Mouse (Mus musculus) small intestine, adult 2 months (tissue): ENCODE results near the gene Syt2. TPM values are rescaled to one million over a fixed set of nuclear protein-coding genes. Genes with fewer than 3 reads are reported as not detected.
A peak's percentile ranks its signal among the peaks of the same experiment; 100 is the strongest.

Experiments
- H3K27ac ChIP-seq: fragments of 200-500 bp; 2 replicates; pipeline ENCODE4 v1.5.1; 2012; ENCODE audit warnings: low read depth, low read length, control low read depth, inconsistent platforms; ENCODE audit not compliant: insufficient read depth
- H3K27me3 ChIP-seq: fragments of 200-500 bp; 2 replicates; pipeline ENCODE4 v1.6.1; 2012; ENCODE audit warnings: mild to moderate bottlenecking, moderate library complexity, low read length, inconsistent platforms; ENCODE audit not compliant: control insufficient read depth, insufficient read depth
- H3K36me3 ChIP-seq: fragments of 200-500 bp; 2 replicates; pipeline ENCODE4 v1.6.1; 2012; ENCODE audit warnings: mild to moderate bottlenecking, low read length, control low read depth, inconsistent platforms; ENCODE audit not compliant: control insufficient read depth, insufficient read depth
- H3K4me1 ChIP-seq: fragments of 200-500 bp; 2 replicates; pipeline ENCODE4 v1.6.1; 2012; ENCODE audit warnings: low read length, inconsistent platforms, mixed read lengths; ENCODE audit not compliant: control insufficient read depth, insufficient read depth, insufficient read length
- H3K4me3 ChIP-seq: fragments of 200-500 bp; 2 replicates; pipeline ENCODE4 v1.5.1; 2012; ENCODE audit warnings: low read depth, mild to moderate bottlenecking, control low read depth, inconsistent platforms, low read length, moderate library complexity
- CTCF ChIP-seq: fragments of 200-500 bp; IDR thresholded peaks from 2 replicates; pipeline ENCODE4 v1.5.1; 2012; ENCODE audit warnings: low read depth, mild to moderate bottlenecking, control low read depth, inconsistent platforms, low read length, moderate library complexity, mixed read lengths; ENCODE audit not compliant: insufficient replicate concordance, insufficient read length; ENCODE audit errors: extremely low read depth
- POLR2A ChIP-seq: fragments of 200-500 bp; IDR thresholded peaks from 2 replicates; pipeline ENCODE4 v1.6.1; 2012; ENCODE audit warnings: low read depth, mild to moderate bottlenecking, control low read depth, inconsistent platforms, low read length, moderate library complexity
- whole genome bisulfite sequencing: fragments of 180-500 bp; shearing (Covaris S2); methylation state at CpG from one replicate; pipeline ENCODE4 v1.1.7; 2018; 5-methylcytosine and 5-hydroxymethylcytosine counted together
- polyA plus RNA-seq: library from polyadenylated mRNA; depleted of rRNA; stranded (reverse); fragments of >200 nt; gene quantifications from 2 replicates; pipeline ENCODE4 v1.2.3, GENCODE M21; 2012

The Syt2 gene
- polyA plus RNA-seq, 1 experiment = 1.2 TPM

DNA sequence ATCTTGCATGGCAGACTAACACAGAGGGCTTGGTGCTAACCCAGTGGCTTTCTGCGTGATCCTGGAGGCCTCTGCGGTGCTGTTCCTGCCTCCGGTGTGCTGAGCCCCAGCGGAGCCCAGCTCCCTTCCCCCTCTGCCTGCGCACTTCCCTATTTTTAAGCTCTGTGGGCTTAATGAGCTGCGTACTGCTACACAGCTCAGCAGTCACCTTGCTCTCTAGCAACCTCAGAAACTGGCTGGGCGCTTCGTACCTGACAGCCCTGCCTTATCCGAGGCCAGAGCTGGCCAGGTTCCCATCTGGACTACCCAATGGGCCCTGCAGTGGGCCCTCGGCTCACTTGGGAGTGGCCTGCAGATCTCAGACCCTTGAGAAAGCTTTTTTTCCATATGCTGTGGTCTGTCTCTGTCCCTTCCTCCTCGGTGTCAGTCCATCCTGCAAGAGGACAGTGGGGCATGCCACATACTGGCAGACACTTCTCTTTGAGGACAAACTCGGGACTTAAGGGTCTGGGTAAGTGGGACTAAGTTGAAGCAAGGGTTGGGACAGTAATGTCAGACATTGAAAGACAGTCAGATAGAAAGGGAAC is 73.3 kb downstream of the Syt2 start:
- H3K27me3 ChIP-seq = no peaks in the 10 kb centered on the region
- no peaks in the 10 kb centered on the region for H3K36me3 ChIP-seq
- no peaks in the 10 kb centered on the region for H3K4me1 ChIP-seq
- no peak for TF ChIP-seq CTCF
- TF ChIP-seq POLR2A = no peak
- no peak overlapping the region for H3K27ac ChIP-seq
- 79% methylated on average over 12 of the region's 12 CpGs for WGBS
- no peak overlapping the region for H3K4me3 ChIP-seq

DNA sequence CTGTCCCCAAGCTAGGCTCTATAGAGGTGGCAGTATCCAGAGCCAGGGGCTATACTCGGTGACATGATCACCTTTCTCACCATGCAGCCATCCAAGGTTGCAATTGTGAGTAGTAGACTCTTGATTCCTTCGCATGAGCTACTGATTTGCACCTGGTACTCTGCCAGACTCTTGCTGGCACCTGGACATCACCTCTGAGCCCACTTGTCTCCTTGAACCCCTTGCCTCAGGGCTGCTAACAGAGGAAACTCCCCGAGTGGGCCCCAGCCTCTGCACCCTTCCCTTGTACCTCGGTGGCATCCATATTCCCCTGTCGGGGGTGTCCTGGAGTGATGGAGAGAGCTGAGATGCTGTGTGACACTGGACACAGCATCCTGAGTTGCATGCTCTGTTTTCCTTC is 75.0 kb downstream of the Syt2 start:
- Histone ChIP-seq H3K27me3 (no peaks in the 10 kb centered on the region), H3K4me3 (no peak overlapping the region), H3K27ac (no peak overlapping the region), H3K36me3 (no peaks in the 10 kb centered on the region), H3K4me1 (no peaks in the 10 kb centered on the region)
- WGBS = 71% methylated on average over 5 of the region's 5 CpGs
- TF ChIP-seq CTCF = no peak
- TF ChIP-seq POLR2A = no peak

DNA sequence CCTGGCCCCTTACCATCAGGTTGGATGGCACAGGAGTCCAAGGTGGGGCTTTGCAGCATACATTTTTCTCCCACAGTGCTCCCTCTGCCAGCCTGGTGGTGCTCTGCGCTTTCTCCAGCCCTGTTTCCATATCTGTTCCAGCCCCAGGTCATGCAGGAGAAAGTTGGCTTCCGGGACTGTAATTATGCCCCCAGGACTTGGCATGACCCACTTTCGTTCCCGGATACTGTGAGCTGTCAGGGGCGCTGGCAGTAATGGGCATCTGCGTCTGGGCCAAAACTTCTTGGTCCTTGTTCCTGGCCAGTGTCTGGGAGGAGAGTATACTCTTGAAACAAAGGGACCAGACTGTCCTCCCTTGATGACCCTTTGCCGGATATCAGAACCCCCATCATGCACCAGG is 76.4 kb downstream of the Syt2 start:
- Histone ChIP-seq H3K4me3 (no peak overlapping the region), H3K27ac (no peak overlapping the region), H3K27me3 (no peaks in the 10 kb centered on the region), H3K36me3 (no peaks in the 10 kb centered on the region), H3K4me1 (peaks cover 4% of the 10 kb centered on the region)
- no peak for TF ChIP-seq CTCF
- no peak for TF ChIP-seq POLR2A
- WGBS = 85% methylated on average over 7 of the region's 7 CpGs

DNA sequence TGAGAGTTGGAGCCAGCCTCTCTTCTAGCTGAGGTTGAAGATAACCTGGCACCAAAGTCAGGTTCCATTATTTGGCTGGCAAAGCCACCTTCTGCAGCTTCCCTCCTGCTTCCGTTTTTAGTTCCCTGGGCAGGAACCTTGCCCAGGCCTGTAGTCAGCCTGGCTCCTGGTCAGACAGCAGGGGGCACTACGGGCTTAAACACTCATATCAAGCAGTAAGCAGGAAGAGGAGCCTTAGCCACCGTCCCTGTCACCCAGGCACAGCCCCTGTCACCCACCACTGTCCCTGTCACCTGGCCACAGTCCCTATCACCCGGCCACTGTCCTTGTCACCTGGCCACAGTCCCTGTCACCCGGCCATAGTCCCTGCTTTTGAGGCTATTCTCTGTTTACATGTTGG is 78.8 kb downstream of the Syt2 start:
- Histone ChIP-seq H3K36me3 (no peaks in the 10 kb centered on the region), H3K4me1 (peaks cover 4% of the 10 kb centered on the region), H3K27me3 (no peaks in the 10 kb centered on the region), H3K27ac (no peak overlapping the region), H3K4me3 (no peak overlapping the region)
- TF ChIP-seq POLR2A (no peak), CTCF (peak; percentile 33; the same call in 1 of the 2 replicates)
- 36% methylated on average over 5 of the region's 5 CpGs for WGBS

DNA sequence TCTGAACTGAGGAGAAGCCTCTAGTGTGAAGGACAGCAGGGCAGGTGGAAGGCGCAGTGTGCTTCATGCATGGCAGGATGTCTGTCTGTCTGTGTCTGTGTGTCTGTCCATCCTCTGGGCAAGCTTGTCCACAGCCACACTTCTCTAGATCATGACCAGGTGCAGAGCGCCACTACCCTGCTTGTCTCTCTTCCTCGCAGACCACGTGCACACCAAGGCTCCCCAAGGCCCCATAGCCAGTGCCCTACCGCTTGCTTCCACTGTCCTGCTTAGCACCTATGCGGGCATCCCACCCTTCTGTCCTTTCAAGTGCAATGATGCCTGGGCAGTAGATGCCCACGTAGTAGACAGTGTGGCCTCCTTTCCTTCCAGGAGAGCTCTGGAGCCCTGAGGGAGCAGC is 80.0 kb downstream of the Syt2 start:
- H3K4me1 ChIP-seq = peaks cover 4% of the 10 kb centered on the region
- no peaks in the 10 kb centered on the region for H3K27me3 ChIP-seq
- WGBS = 95% methylated on average over 7 of the region's 7 CpGs
- TF ChIP-seq CTCF (no peak), POLR2A (no peak)
- no peaks in the 10 kb centered on the region for H3K36me3 ChIP-seq
- no peak overlapping the region for H3K27ac ChIP-seq
- H3K4me3 ChIP-seq = no peak overlapping the region

DNA sequence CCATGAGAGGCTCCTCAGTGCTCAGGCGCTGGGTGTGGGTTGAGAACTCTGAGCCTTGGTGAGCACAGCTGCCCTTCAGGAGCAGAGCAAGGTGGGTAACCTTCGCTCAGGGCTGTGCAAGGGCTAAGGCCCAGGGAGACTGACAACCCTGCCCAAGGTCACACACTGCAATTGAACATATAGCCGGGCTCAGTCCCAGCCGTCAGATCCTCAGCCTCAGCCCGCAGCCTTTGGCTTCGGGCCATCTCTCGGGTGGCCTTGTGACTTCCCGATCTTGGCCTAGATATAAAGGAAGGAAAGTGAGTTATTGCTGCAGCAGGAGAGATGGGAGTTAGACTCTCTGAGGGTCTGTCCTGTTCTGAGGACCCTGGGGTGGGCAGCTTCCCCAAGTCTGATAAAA is 80.8 kb downstream of the Syt2 start:
- H3K4me3 ChIP-seq = no peak overlapping the region
- no peak overlapping the region for H3K27ac ChIP-seq
- WGBS = 15% methylated on average over 8 of the region's 8 CpGs
- H3K36me3 ChIP-seq = no peaks in the 10 kb centered on the region
- no peaks in the 10 kb centered on the region for H3K27me3 ChIP-seq
- no peak for TF ChIP-seq POLR2A
- peaks cover 4% of the 10 kb centered on the region for H3K4me1 ChIP-seq

DNA sequence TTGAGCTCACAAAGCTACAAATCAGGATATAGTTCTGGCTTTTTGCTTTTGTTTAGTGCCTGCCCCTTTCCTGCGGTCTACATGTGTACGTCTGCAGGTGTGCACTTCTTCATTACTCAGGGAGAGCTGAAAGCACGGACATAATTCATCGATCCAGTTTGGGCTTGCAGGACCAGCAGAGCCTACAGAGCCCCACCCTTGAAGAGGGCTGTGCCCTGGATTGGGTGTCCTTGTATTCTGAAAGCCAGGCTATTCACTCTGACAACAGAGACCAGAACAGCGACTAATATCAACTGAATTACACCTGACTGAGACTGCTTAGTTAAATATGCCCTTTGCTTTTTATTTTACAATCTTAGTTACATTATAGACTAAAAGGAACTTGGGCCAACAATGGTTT is 87.2 kb downstream of the Syt2 start:
- Histone ChIP-seq H3K4me3 (no peak overlapping the region), H3K36me3 (no peaks in the 10 kb centered on the region), H3K27me3 (no peaks in the 10 kb centered on the region), H3K4me1 (no peaks in the 10 kb centered on the region), H3K27ac (no peak overlapping the region)
- 26% methylated on average over 5 of the region's 5 CpGs for WGBS
- no peak for TF ChIP-seq CTCF
- no peak for TF ChIP-seq POLR2A

DNA sequence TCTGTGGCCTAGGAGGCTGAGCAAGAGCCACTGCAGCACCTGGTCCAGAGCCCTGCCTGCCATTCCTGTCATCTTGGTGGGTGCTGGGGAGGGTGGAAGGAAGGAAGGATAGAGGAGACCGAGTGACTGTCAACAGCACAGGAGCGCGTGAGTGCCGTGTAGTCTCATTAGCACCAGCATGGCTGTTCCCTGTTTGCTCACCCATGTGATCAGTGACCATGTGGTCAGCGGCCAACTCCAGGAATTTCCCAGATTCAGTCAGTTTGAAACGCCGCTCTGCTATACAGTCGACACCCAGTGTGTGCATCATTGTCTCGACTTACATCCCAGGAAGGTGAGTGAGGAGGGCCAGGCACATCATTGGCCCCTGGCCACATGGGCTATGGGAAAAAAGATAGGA is 91.0 kb downstream of the Syt2 start:
- WGBS = 70% methylated on average over 9 of the region's 9 CpGs
- peaks cover 7% of the 10 kb centered on the region for H3K4me1 ChIP-seq
- no peak overlapping the region for H3K27ac ChIP-seq

More for the DNA sequence above, 91.0 kb downstream of the Syt2 start:
- no peaks in the 10 kb centered on the region for H3K27me3 ChIP-seq
- TF ChIP-seq POLR2A (no peak), CTCF (no peak)
- no peak overlapping the region for H3K4me3 ChIP-seq
- no peaks in the 10 kb centered on the region for H3K36me3 ChIP-seq
